Mouse (Mus musculus) cerebellum, adult 9-10 months (tissue): Measurements from ENCODE around the gene Filip1.

Experiments used
- DNase-seq: peaks from one replicate; pipeline ENCODE4 v3.0.0; 2022

Filip1 gene

GRCm38 (mm10) chr9:79893841-79894612 lies 118.6 kb downstream of the Filip1 start:
- DNase-seq, result no peak

GRCm38 (mm10) chr9:79892183-79892582 lies 120.5 kb downstream of the Filip1 start:
- no peak for DNase-seq

DNA sequence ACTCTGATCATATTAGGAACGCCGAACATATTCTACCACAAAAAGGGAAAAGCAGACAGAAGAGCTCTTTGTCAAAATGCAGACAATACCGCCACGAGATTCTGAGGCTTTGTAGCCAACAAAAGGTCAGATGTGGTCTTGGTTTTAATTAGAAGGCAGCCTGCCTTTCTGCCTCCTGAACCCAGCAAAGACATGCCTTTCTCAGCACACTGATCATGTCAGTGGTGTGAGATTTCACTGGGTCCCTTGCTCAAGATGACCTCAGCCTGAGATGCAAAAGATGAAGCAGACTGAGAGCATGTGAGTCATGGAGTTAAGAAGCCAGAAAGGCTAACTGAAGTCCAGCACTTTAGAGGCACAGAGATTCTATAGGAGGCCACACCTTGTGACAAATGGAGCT lies 122.2 kb downstream of the Filip1 start:
- DNase-seq, result no peak

DNA sequence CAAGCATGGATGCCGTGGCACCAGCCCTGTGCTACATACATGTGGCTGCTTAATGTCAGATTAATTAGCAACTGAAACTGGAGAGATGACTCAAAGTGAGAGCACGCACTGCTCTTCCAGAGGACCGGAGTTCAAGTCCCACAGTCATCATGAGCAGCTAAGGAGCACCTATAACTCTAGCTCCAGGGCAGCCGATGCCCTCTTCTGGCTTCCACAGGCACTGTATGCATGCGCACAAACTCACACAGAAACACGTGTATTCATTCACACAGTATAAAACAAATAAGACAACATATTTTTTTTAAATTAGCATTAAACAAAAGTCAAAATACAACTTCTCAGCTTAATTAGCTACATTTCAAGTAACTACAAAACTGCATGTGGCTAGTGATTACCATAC lies 123.5 kb downstream of the Filip1 start:
- DNase-seq, result no peak

DNA sequence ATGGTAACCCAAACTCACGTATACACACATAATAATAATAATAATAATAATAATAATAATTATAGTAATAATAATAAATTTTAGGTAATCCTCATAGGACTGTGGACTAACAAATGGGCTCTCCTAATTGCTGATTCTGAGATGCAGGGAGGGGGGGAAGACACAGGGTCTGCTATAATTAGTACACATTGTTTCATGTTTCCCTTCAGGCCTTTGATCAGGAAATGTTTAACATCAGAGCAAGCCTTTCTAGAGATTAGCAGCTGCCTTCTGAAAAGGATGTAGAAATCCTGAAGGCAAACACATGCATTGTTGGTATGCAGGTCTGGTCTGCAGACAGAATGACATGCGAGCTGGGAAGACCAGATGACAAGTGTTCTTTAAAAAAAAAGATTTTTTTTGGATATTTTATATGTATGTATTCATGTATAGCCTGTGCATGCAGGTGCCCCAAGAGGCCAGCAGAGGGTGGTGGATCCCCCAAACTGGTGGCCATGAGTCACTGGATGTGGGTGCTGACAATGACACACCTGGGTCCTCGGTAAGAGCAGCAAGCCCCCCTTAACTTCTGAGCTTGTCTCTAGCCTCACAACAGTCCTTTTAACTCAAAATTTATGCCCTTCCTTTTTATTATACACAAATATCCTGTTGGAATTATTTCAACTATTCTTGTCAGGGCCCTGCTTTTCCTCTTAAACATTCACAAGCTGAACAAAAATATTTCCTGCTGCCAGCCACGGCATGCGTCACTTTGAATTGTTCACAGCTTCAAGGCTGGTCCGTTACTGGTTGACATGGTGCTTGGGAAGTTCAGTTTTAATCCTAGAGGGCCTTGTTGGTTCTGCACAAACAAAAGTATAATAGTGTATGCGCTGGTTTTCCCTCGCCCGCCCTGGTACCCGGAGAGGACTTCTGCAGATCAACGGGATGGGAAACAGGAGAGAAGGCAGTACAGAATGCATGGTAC lies 127.1 kb downstream of the Filip1 start:
- DNase-seq, result no peak

DNA sequence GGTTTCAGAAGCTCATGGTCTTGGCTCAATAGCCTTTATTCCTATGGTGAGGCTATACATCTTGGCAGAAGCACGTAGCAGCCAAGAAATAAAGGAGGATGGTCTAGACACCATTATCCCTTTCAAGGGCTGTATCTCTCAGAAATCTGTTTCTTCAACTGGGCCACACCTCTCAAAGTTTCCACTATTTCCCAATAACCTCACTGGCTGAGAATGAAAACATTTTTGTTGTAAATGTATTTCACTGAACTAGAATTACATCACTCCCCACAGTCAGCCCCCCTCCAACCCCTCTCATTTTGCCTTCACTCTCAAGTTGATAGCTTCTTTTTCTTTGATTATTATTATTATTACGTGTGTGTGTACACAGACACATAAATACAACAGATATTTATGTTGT lies 129.5 kb downstream of the Filip1 start:
- no peak for DNase-seq

- no peak for DNase-seq
Measured at GRCm38 (mm10) chr9:79880031-79880430, 132.6 kb downstream of the Filip1 start.

DNA sequence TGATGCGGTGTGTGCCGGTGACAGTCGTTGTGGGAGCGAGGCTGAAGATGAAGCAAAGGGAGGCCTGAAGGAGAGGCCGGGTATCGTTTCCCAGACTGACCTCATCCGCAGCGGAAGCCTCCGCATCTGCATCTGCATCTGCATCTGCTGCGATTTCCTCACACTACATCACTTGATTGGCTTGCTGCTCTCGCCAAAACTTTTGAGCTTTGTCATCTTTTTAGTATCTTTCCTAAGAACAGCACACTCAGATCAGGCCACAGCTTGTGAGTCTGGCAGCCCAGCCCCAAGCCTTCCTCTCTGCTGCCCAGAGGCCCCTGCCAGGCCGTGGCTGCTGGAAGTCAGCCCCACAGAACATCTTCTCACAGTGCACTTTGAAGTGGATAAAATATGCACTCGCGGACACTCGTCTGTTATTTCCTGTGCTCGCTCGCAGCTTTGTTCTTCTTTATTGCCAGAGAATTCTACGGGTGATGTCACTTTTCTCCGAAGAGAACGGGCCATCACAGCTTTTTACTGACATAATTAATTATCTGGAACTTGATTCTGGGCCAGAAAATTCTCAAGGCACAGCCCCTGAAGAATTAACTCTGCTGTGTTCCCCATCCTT lies 137.0 kb downstream of the Filip1 start:
- no peak for DNase-seq

- DNase-seq, result no peak
Measured at GRCm38 (mm10) chr9:79872598-79872997, 140.1 kb downstream of the Filip1 start.

GRCm38 (mm10) chr9:79869512-79869911 lies 143.1 kb downstream of the Filip1 start:
- no peak for DNase-seq

DNA sequence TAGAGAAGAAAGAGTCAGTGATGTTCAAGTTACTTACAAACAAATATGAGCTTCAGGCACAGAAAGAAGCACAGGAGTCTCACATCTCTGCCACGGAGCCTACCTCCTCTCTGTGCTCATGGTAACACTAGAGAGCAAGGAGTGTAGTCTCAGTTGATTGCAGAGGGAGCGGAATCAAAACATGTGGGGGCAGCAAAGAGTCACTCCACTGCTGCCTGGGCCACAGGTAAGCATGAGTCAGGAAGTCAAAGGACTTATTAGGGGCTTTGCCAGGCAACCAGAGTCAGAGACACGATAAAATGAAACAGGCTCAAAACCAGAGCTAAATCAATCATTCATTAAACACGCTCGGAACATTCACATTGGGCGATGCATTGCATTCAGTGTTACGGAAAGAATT lies 146.7 kb downstream of the Filip1 start:
- no peak for DNase-seq

DNA sequence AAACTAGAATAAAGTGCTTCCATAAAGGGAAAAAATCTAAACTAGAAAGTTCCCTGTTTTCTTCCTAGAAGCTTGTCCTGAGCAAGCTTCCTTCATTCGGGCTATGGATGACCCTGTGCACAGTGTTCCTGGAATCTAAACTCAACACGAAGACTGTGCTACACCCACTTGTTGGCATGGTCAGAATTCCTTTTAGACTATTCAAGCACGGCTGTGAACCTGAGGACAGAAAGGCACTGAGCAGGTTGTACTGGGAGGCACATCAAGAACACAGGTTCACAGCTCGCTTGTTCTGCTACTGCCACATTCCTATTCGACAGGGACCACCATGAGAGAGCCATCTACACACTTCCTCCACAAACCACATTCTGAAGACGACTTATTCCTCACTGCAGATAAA lies 150.1 kb downstream of the Filip1 start:
- DNase-seq, result no peak

DNA sequence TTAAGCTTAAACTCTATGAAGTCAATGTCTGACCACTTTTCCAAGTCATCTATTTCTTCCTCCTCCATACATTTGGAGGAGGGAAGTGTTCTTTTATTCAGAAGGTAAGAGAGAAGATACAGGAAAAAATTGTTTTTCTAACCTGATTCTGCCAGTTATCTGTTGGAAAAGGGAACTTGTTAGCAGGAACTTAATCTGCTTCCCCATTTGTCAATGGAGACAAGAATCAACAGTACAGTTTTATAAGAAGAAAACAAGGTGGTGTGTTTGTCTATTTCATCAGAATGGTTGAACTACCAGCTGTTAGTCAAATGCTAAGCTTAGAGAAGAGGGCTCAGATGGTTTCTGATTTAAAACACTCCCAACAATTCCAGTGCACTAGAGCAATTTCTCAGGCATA lies 165.6 kb downstream of the Filip1 start:
- no peak for DNase-seq

- no peak for DNase-seq
Measured at GRCm38 (mm10) chr9:79842615-79843014, 170.0 kb downstream of the Filip1 start.

- no peak for DNase-seq
Measured at GRCm38 (mm10) chr9:79842028-79842427, 170.6 kb downstream of the Filip1 start.

DNA sequence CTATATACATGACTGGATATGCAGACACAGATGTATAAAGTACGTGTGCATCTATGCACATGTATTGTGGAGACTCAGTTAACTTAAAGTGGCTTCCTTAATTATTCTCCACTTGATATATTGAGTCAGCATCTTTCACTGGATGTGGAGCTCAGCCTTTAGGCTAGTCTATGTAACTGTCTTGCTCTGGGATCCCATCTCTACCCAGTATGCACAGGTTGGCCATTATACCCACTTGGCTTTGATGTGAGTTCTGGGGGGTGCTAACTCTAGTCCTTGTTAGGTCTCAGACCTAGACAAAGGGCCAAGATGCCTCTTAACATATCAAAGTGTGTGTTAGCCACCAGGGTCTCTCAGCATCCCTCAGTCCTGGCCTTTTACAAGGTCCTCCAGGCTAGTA lies 181.4 kb downstream of the Filip1 start:
- DNase-seq, result no peak

- DNase-seq, result no peak
Measured at GRCm38 (mm10) chr9:79830874-79831273, 181.8 kb downstream of the Filip1 start.

DNA sequence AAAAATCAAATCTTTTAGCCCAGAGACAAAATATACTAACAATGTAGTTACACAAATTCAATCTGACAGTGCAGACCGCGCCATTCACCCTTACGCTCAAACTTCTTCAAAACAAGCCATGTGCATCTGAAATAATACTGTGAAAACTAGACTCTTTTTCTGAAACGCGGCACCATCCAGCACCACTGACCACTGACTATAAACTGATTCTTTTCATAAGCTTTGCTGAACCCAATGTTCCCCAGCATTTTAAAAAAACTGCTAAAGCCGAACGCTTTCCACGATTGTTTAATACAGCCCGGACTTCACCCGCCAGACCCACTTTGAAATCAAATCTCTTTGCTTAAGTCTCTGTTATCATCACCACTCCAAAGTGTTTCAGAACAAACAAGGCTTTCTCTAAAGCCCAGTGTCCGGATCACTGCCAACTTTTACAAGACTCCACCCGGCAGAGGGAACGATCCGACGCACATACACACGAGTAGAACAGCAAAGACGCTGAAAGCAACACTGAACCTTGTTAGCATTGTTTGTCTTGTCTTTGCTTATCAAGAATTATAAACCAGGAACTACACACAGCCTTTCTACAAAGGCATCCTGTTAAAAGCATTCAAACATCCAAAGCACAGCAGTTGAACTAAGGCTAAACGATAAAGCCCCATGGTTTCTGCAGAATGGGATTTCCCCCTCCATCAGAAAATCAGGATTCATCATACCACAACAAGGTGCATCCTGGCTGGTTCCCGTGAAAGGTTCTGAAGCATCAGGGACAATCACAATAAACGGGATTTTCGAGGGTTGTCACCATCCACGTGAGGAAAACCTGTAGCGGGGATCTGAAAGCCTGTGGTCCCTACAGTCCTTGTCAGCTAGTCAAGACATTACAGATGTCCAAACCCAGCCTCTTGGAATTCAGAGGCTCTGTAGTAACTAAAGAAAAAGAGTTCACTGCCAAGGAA lies 182.5 kb downstream of the Filip1 start:
- DNase-seq, result no peak

DNA sequence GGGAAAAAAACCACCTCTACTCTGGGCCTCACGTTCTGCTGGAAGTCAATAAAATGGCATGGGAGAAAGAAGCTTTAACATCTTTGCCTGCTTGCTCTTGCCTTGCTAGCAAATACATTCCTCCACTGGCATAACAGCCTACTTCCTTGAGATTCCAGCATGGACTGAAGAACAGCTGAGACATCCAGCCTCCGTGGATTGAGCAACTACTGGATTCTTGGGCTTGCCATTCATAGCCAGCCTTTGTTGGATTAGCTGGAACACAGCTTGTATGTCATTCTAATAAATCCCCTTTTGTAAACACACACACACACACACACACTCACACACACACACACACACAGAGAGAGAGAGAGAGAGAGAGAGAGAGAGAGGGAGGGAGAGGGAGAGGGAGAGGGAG lies 185.6 kb downstream of the Filip1 start:
- DNase-seq, result no peak

DNA sequence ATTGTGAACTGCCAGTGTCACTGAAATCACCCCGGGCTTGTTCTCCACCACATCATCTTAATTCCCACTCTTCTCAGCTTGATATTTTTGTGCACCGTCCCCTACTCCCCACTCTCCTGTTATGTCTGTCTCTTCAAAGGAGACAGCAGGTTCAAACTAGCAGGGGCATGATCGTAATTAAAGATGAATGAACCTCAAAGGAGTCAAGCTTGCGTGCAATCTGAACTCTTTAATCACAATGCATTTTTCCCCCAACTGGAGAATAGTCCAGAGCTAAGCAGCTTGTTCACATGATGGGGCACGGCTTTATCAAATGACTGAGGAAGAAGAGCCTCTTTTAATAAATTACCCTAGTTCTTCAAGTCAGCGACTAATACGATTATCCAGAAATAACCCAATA lies 187.1 kb downstream of the Filip1 start:
- no peak for DNase-seq

GRCm38 (mm10) chr9:79823856-79824255 lies 188.8 kb downstream of the Filip1 start:
- no peak for DNase-seq

DNA sequence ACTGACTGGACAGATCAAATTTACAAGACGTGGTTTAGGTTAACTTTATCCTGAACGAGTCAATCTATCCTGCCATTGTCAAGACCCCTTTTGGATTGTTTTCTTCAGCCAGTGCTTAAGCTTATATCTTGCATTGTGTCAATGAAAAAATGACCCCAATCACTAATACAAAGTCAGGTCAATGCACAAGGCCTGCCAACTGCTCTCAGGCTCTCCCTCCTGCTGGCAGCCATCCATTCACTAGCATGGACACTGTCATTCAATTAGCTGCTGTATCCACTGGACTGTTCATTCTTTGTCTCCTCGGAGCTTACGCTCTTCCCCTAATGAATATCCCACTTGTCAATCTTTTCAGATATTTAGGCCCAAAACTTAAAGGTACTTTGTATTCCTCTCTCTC lies 189.2 kb downstream of the Filip1 start:
- DNase-seq, result no peak
